Mouse (Mus musculus): ENCODE results near the gene Brd4.

Gene Brd4

DNA sequence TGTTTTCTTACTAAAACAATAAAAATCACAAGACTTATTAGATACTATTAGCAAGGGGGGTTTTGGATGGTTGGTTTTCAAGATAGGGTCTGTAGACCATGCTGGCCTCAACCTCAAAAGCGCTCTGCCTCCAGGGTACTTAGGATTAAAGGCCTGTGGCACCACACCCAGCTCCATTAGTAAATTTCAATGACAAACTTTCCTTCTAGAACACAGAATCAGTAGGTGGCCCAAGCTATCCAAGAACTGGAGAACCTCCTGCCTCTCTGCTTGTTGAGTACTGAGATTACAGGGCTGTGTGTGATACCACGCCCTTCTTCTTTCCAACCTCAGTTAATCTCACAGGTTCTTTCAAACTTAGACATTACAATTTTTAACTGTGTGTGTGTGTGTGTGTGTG lies 3.4 kb downstream of the Brd4 start:
- DNase-seq (ENCODE audit: low spot score in 2 of 2), result no peak

- DNase-seq (ENCODE audit: low spot score in 2 of 2), result no peak
These were observed 3.9 kb downstream of the Brd4 start for GRCm38 (mm10) chr17:32280575-32280974.

DNA sequence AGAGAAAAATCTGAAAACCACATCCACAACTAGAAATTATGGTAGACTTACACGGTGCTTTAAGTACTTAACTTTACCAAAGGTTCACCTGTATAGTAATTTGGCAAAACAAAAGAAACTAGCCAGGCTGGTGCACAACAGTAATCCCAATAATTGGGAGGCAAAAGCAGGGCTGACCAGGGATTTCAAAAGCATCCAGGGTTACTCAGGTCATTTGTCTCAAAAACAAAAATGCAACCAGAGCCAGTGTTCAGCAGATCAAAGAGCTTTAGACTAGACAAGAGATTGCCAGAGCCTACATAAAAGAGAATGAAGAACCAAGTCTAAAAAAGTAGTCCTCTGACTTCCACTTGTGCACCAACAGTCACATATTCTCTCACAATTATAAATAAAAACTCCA lies 7.3 kb downstream of the Brd4 start:
- no peak for DNase-seq (ENCODE audit: low spot score in 2 of 2)

DNA sequence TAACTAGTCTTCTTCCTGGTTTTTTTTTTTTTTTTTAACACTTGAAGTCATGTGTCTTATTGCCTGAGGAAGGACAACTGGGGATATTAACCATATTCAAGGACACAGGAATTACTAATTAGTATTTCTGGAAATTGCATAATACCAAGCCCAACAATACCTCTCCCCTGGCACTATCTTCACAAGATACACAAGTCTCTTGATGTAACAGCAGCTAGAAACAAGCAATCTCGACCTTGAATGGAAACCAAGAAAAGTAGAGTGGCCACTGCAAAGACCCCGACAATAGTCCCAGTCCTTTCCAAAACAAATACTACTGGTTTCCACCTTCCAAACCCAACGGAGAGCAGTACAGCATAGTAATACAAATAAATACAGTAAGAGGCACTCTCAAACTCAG lies 9.0 kb downstream of the Brd4 start:
- DNase-seq (ENCODE audit: low spot score in 2 of 2), result no peak

- no peak for DNase-seq (ENCODE audit: low spot score in 2 of 2)
These were observed 15.4 kb downstream of the Brd4 start for GRCm38 (mm10) chr17:32269151-32269550.

- no peak for DNase-seq (ENCODE audit: low spot score in 2 of 2)
These were observed 16.0 kb downstream of the Brd4 start for GRCm38 (mm10) chr17:32268540-32268960.

- DNase-seq (ENCODE audit: low spot score in 2 of 2), result no peak
These were observed 16.4 kb downstream of the Brd4 start for GRCm38 (mm10) chr17:32268096-32268495.

- DNase-seq (ENCODE audit: low spot score in 2 of 2), result no peak
These were observed 16.9 kb downstream of the Brd4 start for GRCm38 (mm10) chr17:32267617-32268016.

DNA sequence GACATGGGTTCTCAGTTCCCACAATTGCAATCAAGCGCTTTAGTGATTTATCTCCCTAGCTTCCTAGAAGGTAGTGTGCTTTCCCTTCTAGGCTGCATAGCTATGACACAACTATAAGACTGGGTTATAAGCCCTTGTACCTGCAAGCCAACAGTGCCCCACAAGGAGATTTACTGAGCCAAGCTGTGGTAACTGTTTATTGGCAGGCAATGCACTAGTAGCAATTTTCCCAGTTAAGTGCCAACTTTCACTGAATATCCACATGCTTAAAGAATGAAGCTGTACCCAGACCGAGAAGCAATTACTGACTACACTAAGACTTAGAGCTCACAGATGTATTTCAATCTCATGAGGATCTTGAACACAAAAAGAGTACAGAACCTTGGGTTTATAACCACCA lies 20.9 kb downstream of the Brd4 start:
- no peak for DNase-seq (ENCODE audit: low spot score in 2 of 2)

DNA sequence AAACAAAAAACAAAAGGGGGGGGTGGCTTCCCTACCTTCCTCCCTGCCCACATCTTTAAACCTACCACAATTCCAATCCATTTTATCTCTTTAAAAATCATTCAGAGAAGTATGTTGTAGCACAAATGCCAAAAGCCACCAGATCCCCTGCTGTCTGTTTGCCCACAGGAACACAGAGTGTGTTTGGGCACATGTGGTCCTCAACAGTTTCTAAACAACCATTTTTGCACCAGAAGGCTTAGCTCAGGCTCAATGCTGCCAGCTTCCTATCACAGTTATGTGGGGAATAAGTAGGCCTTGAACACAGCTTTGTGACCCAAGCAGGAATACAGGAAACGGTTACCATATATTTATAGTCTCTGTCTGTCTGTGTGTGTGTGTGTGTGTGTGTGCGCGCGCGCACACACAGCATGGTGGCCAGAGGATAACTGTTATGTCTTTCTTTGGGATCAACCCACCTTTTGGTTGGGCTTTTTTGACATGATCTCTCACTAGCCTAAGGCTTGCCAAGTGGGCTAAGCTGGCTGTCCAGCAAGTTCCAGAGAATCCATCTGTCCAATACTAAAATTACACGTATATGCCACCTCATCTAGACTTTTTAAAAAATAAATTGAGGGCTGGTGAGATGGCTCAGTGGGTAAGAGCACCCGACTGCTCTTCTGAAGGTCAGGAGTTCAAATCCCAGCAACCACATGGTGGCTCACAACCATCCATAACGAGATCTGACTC lies 21.5 kb downstream of the Brd4 start:
- DNase-seq (ENCODE audit: low spot score in 2 of 2), result no peak

DNA sequence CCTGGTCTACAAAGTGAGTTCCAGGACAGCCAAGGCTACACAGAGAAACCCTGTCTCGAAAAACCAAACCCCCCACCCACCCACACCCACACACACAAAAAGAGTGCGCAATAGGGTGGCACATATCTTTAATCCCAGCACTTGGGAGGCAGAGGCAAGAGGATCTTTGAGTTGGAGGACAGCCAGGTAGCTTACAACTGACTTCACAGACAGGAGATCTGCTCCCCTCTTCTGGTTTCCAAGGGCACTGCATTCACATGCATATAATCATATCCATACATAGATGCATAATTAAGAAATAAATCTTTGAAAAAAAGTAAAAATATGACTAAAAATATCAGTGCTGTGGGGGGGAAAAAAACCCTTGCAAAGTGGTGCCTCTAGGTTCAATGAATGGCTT lies 25.7 kb downstream of the Brd4 start:
- no peak for DNase-seq (ENCODE audit: low spot score in 2 of 2)

- no peak for DNase-seq (ENCODE audit: low spot score in 2 of 2)
These were observed 26.6 kb downstream of the Brd4 start for GRCm38 (mm10) chr17:32257944-32258343.

DNA sequence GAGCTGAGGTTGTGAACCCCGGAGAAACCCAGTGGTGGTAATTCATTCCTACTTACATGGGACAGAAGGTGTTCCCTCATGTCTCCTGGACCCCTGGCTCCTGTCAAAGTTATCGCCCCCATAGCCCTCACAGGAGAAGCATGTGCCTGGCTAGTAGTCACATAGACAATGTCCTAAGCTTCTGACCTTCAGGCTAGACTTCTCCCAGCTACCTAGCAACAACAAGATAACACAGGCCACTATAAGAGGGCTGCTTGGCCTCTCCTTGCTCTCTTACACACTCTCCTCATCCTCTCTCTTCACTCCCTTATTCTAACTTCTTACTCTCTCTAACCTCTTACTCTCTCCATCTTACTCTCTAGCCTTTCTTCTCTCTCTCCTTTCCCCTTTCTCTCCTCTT lies 27.1 kb downstream of the Brd4 start:
- DNase-seq (ENCODE audit: low spot score in 2 of 2), result no peak

DNA sequence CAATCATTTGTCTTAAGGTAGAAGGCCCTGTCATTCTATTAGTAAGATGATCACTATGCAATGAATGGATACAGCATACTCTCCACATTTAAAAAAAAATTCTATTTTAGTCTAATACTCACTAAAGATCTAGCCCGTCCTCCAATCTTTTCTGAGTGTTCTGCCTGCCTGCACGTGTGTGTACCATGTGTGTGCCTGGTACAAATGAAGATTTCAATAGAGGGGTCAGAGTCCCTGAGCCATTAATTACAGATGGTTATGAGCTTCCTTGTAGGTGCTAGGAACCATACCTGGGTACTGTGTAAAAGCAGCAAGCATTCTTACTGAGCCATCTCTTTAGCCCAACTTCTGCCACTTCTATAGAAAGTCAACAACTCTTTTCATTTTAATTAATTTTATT lies 27.6 kb downstream of the Brd4 start:
- DNase-seq (ENCODE audit: low spot score in 2 of 2), result no peak

- no peak for DNase-seq (ENCODE audit: low spot score in 2 of 2)
These were observed 31.3 kb downstream of the Brd4 start for GRCm38 (mm10) chr17:32253261-32253660.

GRCm38 (mm10) chr17:32251827-32252470 lies 32.6 kb downstream of the Brd4 start:
- no peak for DNase-seq (ENCODE audit: low spot score in 2 of 2)

DNA sequence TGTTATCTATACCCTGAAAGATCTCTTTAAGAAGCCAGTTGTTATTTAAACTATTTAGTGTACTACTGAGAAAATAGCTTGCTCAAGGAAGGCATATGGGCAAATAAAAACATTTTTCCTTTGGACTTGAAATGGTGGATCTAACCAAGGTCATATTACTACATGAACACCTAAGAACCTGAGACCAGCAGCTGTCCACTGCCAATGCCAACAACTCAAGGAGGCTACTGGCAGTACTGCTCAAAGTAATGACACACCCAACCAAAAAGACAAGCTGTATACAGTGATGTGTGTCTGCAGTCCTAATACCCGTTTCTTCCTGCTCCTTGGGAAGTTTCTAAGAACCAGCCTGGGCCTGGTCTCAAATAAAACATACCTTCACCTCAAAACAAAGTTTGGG lies 34.5 kb downstream of the Brd4 start:
- DNase-seq (ENCODE audit: low spot score in 2 of 2), result no peak

GRCm38 (mm10) chr17:32248192-32248591 lies 36.3 kb downstream of the Brd4 start:
- DNase-seq (ENCODE audit: low spot score in 2 of 2), result no peak

- no peak for DNase-seq (ENCODE audit: low spot score in 2 of 2)
These were observed 36.9 kb downstream of the Brd4 start for GRCm38 (mm10) chr17:32247616-32248015.

DNA sequence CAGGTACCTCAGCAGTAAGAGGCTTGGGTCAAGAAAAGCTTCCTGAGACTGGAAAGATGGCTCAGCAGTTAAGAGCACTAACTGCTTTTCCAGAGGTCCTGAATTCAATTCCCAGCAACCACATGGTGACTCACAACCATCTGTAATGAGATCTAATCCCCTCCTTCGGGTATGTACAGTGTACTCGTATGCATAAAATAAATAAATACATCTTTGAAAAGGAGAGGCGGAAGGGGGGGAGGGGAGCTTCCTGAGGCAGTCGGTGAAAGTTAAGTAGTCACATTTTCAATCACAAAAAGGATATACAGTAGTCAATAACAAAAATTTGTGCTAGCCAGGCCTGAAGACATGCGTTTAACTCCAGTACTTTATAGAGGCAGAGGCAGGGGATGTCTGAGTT lies 38.4 kb downstream of the Brd4 start:
- no peak for DNase-seq (ENCODE audit: low spot score in 2 of 2)

GRCm38 (mm10) chr17:32240881-32241531 lies 43.5 kb downstream of the Brd4 start:
- DNase-seq (ENCODE audit: low spot score in 2 of 2), result no peak

DNA sequence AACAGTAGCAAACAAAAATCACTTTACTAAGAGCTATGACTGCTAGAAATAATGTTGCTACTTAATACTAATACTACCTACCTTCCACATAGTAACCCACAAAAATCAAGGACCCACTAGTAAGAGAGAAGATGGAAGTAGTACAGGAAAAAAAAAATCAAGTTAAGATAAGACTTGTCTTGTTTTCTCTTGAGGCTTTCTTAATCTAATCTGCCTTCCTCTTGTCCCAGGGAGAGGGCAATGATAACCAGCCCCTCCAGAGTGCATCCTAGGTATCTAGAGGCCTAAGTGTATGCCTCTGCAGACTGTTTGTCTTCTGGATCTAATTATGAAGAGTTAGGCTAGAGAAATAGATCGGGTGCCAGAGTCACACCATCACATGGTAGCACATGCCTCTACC lies 45.9 kb downstream of the Brd4 start:
- no peak for DNase-seq (ENCODE audit: low spot score in 2 of 2)

GRCm38 (mm10) chr17:32235534-32236191 lies 48.9 kb downstream of the Brd4 start:
- DNase-seq (ENCODE audit: low spot score in 2 of 2), result no peak
